Mouse (Mus musculus) stomach, postnatal 0 days (tissue): Measurements from ENCODE around the gene Prkg1.

Experiments
- CTCF ChIP-seq: IDR thresholded peaks from 2 replicates; pipeline ENCODE4 v1.5.1; 2016; ENCODE audit warnings: antibody characterized with exemption, low read depth, mild to moderate bottlenecking, moderate library complexity
- EP300 ChIP-seq: optimal IDR thresholded peaks from 2 replicates; pipeline ENCODE3; 2016; ENCODE audit warnings: antibody characterized with exemption

GRCm38 (mm10) chr19:30642629-30643170, 1122.1 kb downstream of the Prkg1 start:
- TF ChIP-seq CTCF (no peak), EP300 (no peak)
